Mouse (Mus musculus): Measurements from ENCODE around the gene Casd1. TPM values are rescaled to one million over a fixed set of nuclear protein-coding genes. Genes with fewer than 3 reads are reported as not detected.

Casd1 gene
- total RNA-seq, 2 experiments from 2014 or later, result 18.6 to 20.4 TPM

GRCm38 (mm10) chr6:4587946-4588345, 12.7 kb upstream of the Casd1 start:
- H3K4me3 ChIP-seq, result no peak overlapping the region
- intact Hi-C loops (cut with DNase I), result no loop called here
- TF ChIP-seq CTCF (IDR thresholded peaks at IDR 0.05), result no peak
- DNase-seq, result no peak
- H3K27ac ChIP-seq, result no peak overlapping the region

GRCm38 (mm10) chr6:4588722-4589121, 11.9 kb upstream of the Casd1 start:
- Histone ChIP-seq H3K27ac (no peak overlapping the region), H3K4me3 (no peak overlapping the region)
- intact Hi-C loops (cut with DNase I), result no loop called here
- no peak for TF ChIP-seq CTCF (IDR thresholded peaks at IDR 0.05)
- DNase-seq, result no peak

GRCm38 (mm10) chr6:4590089-4590488, 10.6 kb upstream of the Casd1 start:
- no peak for TF ChIP-seq CTCF (IDR thresholded peaks at IDR 0.05)
- DNase-seq, result no peak
- H3K4me3 ChIP-seq, result no peak overlapping the region
- intact Hi-C loops (cut with DNase I), result no loop called here
- no peak overlapping the region for H3K27ac ChIP-seq

GRCm38 (mm10) chr6:4597711-4598110, 2.9 kb upstream of the Casd1 start:
- intact Hi-C loops (cut with DNase I), result no loop called here
- Histone ChIP-seq H3K4me3 (no peak overlapping the region), H3K27ac (no peak overlapping the region)
- DNase-seq, result no peak
- no peak for TF ChIP-seq CTCF (IDR thresholded peaks at IDR 0.05)

- intact Hi-C loops (cut with DNase I), result no loop called here
- no peak for TF ChIP-seq CTCF (IDR thresholded peaks at IDR 0.05)
- DNase-seq, result no peak
- H3K27ac ChIP-seq, result peak overlapping the region; percentile 95
- H3K4me3 ChIP-seq, result peak overlapping the region; percentile 82
Observed at GRCm38 (mm10) chr6:4600085-4600657, 468 bp upstream of the Casd1 start.

GRCm38 (mm10) chr6:4601297-4601931, 775 bp downstream of the Casd1 start:
- H3K27ac ChIP-seq, result peak overlapping the region; percentile 95
- peak overlapping the region; percentile 82 for H3K4me3 ChIP-seq
- intact Hi-C loops (cut with DNase I), result no loop called here
- TF ChIP-seq CTCF (IDR thresholded peaks at IDR 0.05), result no peak
- DNase-seq, result peak; percentile 54

- no peak for DNase-seq
- peak overlapping the region; percentile 95 for H3K27ac ChIP-seq
- no peak for TF ChIP-seq CTCF (IDR thresholded peaks at IDR 0.05)
- intact Hi-C loops (cut with DNase I), result no loop called here
- peak overlapping the region; percentile 82 for H3K4me3 ChIP-seq
Observed at GRCm38 (mm10) chr6:4602012-4602411, 1.4 kb downstream of the Casd1 start.

GRCm38 (mm10) chr6:4606394-4606793, 5.8 kb downstream of the Casd1 start:
- Histone ChIP-seq H3K27ac (no peak overlapping the region), H3K4me3 (no peak overlapping the region)
- intact Hi-C loops (cut with DNase I), result no loop called here
- no peak for DNase-seq
- no peak for TF ChIP-seq CTCF (IDR thresholded peaks at IDR 0.05)

- intact Hi-C loops (cut with DNase I), result no loop called here
- DNase-seq, result no peak
- Histone ChIP-seq H3K4me3 (no peak overlapping the region), H3K27ac (no peak overlapping the region)
- TF ChIP-seq CTCF (IDR thresholded peaks at IDR 0.05), result no peak
Observed at GRCm38 (mm10) chr6:4610216-4610896, 9.7 kb downstream of the Casd1 start.

- no peak for TF ChIP-seq CTCF (IDR thresholded peaks at IDR 0.05)
- DNase-seq, result no peak
- intact Hi-C loops (cut with DNase I), result no loop called here
- no peak overlapping the region for H3K27ac ChIP-seq
- no peak overlapping the region for H3K4me3 ChIP-seq
Observed at GRCm38 (mm10) chr6:4611853-4612252, 11.2 kb downstream of the Casd1 start.

GRCm38 (mm10) chr6:4612431-4612830, 11.8 kb downstream of the Casd1 start:
- intact Hi-C loops (cut with DNase I), result no loop called here

GRCm38 (mm10) chr6:4617911-4618310, 17.3 kb downstream of the Casd1 start:
- intact Hi-C loops (cut with DNase I), result no loop called here
- H3K4me3 ChIP-seq, result no peak overlapping the region
- no peak for TF ChIP-seq CTCF (IDR thresholded peaks at IDR 0.05)
- no peak for DNase-seq
- no peak overlapping the region for H3K27ac ChIP-seq

More at GRCm38 (mm10) chr6:4612431-4612830, 11.8 kb downstream of the Casd1 start:
- Histone ChIP-seq H3K27ac (no peak overlapping the region), H3K4me3 (no peak overlapping the region)
- TF ChIP-seq CTCF (IDR thresholded peaks at IDR 0.05), result no peak
- no peak for DNase-seq

GRCm38 (mm10) chr6:4631464-4631863, 30.8 kb downstream of the Casd1 start:
- intact Hi-C loops (cut with DNase I), result no loop called here
- DNase-seq, result no peak
- Histone ChIP-seq H3K27ac (no peak overlapping the region), H3K4me3 (no peak overlapping the region)
- no peak for TF ChIP-seq CTCF (IDR thresholded peaks at IDR 0.05)
